Mouse (Mus musculus): Measurements from ENCODE around the gene Fev. TPM values are rescaled to one million over a fixed set of nuclear protein-coding genes. Genes with fewer than 3 reads are reported as not detected.

Gene Fev
- polyA plus RNA-seq, 1 experiment: 0.26 TPM

DNA sequence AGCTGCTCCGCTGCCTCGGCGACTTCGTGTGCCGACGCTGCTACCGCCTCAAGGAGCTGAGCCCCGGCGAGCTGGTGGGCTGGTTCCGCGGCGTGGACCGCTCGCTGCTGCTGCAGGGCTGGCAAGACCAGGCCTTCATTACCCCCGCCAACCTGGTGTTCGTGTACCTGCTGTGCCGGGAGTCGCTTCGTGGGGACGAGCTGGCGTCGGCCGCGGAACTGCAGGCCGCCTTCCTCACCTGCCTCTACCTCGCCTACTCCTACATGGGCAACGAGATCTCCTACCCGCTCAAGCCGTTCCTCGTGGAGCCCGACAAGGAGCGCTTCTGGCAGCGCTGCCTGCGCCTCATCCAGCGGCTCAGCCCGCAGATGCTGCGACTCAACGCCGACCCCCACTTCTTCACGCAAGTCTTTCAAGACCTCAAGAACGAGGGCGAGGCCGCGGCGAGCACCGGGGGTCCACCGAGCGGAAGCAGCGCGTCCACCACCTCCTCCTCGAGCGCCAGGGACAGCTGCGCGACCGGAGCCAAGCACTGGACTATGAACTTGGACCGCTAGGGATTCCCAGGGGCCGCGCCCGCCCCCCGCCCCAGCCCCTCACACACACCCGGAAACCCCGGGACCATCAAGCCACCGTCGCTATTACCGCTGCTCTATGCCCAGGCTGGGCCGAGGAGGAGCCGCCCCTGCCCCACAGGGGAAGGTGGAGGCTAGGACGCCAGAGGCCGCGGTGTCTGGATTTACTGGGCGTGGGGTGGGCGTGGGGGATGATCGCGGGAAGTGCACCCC is 29.4 kb downstream of the Fev start:
- Histone ChIP-seq H3K36me3 (ENCODE audit: control insufficient read depth, insufficient read depth, low read length) (no peaks in the 10 kb centered on the region), H3K27ac (ENCODE audit: control insufficient read depth, insufficient read depth, low read length) (no peak overlapping the region), H3K4me3 (ENCODE audit: control insufficient read depth, insufficient read depth, low read length) (0 out of 2 replicates have a peak overlapping the region, but pooled peaks have one; percentile 1), H3K27me3 (ENCODE audit: control insufficient read depth, insufficient read depth, low read length) (peaks cover 26% of the 10 kb centered on the region), H3K4me1 (replicated peaks; ENCODE audit: control insufficient read depth, insufficient read depth, low read length) (peaks cover 13% of the 10 kb centered on the region; the same call in 1 of the 2 replicates)
- WGBS: 4% methylated on average over 73 of the region's 74 CpGs
- TF ChIP-seq POLR2A (IDR thresholded peaks at IDR 0.05; ENCODE audit: control insufficient read depth, extremely low read depth, insufficient read depth, low read length, poor library complexity) (no peak), CTCF (IDR thresholded peaks at IDR 0.05; ENCODE audit: borderline replicate concordance, control insufficient read depth, extremely low read depth, insufficient read depth, low read length, poor library complexity) (no peak)
- DNase-seq: peak; percentile 6

DNA sequence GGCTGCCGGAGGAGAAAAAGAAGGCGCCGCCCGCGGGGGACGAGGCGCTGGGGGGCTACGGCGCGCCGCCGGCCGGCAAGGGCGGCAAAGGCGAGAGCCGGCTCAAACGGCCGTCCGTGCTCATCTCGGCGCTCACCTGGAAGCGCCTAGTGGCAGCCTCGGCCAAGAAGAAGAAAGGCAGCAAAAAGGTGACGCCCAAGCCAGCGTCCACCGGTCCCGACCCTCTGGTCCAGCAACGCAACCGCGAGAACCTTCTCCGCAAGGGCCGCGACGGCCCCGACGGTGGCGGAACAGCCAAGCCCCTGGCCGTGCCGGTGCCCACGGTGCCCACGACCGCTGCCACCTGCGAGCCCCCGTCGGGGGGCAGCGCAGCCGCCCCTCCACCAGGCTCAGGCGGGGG is 30.1 kb downstream of the Fev start:
- no peak overlapping the region for H3K27ac ChIP-seq (ENCODE audit: control insufficient read depth, insufficient read depth, low read length)
- DNase-seq: no peak
- peaks cover 13% of the 10 kb centered on the region; the same call in 1 of the 2 replicates for H3K4me1 ChIP-seq (replicated peaks; ENCODE audit: control insufficient read depth, insufficient read depth, low read length)
- TF ChIP-seq POLR2A (IDR thresholded peaks at IDR 0.05; ENCODE audit: control insufficient read depth, extremely low read depth, insufficient read depth, low read length, poor library complexity): no peak
- 0 out of 2 replicates have a peak, but pooled peaks have one; percentile 12 for TF ChIP-seq CTCF (IDR thresholded peaks at IDR 0.05; ENCODE audit: borderline replicate concordance, control insufficient read depth, extremely low read depth, insufficient read depth, low read length, poor library complexity)
- no peaks in the 10 kb centered on the region for H3K36me3 ChIP-seq (ENCODE audit: control insufficient read depth, insufficient read depth, low read length)
- 4% methylated on average over 48 of the region's 48 CpGs for WGBS
- peak overlapping the region; percentile 37 for H3K4me3 ChIP-seq (ENCODE audit: control insufficient read depth, insufficient read depth, low read length)
- peaks cover 29% of the 10 kb centered on the region for H3K27me3 ChIP-seq (ENCODE audit: control insufficient read depth, insufficient read depth, low read length)

DNA sequence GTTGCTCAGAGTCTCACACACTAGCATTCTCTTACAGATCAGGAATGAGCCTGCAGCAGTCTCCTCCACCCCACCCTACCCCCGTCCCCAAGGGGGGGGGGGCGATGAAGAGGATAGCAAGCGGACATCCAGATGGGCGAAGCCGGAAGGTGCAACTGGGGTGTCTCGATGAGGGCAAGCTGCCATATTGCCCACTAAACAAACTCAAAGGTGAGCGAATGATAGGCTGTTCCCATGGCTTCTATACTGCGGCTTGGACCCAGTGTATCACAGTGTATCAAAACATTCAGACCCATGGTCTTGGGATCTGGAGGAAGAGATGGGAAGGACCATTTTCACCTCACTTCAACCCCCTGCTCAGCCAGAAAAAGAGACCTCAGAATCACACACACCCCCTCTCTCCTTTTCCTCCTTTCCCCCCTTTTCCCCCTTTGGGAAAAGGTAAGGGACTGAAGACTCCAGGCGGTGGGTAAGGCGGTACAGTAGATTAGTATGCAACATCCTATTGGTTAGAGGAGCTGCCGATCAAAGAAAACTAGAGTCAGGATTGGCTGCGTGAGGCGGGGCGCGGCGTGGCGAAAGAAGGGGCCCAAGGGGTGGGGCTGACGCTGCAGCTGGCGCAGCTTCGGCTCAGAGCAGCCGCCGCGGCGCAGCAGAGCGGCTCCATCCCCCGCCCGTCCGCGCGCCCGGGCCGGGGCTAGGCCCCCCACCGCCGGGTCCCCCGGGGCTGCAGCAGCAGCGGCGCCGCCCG is 30.7 kb downstream of the Fev start, which contains the start of gene Cdk5r2:
Gene Cdk5r2 (plus strand): TSS at position 629 of the 751 bp plus-strand sequence.
- peaks cover 13% of the 10 kb centered on the region; the same call in 1 of the 2 replicates for H3K4me1 ChIP-seq (replicated peaks; ENCODE audit: control insufficient read depth, insufficient read depth, low read length)
- H3K4me3 ChIP-seq (ENCODE audit: control insufficient read depth, insufficient read depth, low read length): peak within 1 kb of the TSS; percentile 37
- TF ChIP-seq POLR2A (IDR thresholded peaks at IDR 0.05; ENCODE audit: control insufficient read depth, extremely low read depth, insufficient read depth, low read length, poor library complexity) (no peak), CTCF (IDR thresholded peaks at IDR 0.05; ENCODE audit: borderline replicate concordance, control insufficient read depth, extremely low read depth, insufficient read depth, low read length, poor library complexity) (no peak)
- no peaks in the 10 kb centered on the region for H3K36me3 ChIP-seq (ENCODE audit: control insufficient read depth, insufficient read depth, low read length)
- H3K27ac ChIP-seq (ENCODE audit: control insufficient read depth, insufficient read depth, low read length): no peak within 1 kb of the TSS
- peaks cover 29% of the 10 kb centered on the region for H3K27me3 ChIP-seq (ENCODE audit: control insufficient read depth, insufficient read depth, low read length)
- peak; percentile 72 for DNase-seq
- 7% methylated on average over 39 of the region's 39 CpGs for WGBS

DNA sequence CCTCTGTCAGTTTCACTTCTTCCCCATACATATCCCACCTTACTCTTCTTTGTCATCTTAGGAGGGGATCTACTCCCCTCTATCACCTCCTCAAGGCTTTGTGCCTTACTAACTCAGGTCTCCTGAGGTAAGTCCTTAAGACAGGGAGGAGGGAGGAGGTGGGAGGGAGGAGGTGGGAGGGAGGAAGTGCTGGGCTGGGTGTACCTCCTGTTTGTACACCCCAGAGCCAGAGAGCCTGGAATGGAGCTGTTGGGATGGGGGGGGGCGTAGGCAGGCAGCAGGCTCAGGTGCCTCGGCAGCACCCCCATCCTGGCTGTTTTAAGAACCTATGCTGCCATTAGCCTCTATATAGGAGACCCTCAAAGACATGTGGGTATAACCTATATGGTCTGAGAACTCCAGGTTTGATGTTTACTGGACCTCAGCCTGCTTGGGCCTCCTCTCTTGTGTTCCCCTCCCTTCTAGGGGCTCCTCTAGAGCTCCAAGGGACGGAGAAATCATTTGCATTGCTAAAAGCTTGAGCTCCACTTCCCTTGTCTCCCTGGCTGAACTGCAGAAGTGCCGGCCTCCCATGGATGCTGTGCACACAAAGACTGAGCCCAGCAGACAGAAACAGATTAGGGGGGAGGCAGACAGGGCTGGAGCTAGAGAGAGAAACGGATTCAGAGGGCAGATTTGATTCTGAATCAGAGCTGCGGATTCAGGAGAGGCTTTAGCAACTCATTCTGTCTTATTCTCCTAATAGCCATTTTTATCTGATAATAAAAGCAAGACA is 34.0 kb downstream of the Fev start:
- 23% methylated on average over 6 of the region's 6 CpGs for WGBS
- peaks cover 21% of the 10 kb centered on the region for H3K27me3 ChIP-seq (ENCODE audit: control insufficient read depth, insufficient read depth, low read length)

DNA sequence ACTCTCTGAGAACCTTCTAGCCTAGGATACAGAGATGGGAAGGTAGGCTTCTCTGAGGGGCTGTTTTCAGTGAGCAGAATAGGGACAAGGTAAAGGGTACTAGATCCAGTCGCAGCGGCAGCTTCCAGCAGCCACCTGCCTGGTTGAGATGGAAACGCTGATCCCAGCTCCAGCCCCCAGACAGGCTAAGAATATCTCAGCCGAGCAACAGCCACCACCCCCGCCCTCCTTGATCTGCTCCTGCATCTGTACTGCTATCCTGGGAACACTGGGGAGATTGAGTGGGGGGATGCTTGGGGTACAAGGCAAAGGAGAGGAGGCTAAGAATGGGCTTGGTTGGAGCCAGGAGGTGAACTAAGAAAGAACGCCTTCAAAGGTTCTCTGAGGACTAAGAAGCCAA is 35.0 kb downstream of the Fev start:
- H3K36me3 ChIP-seq (ENCODE audit: control insufficient read depth, insufficient read depth, low read length): no peaks in the 10 kb centered on the region
- peaks cover 12% of the 10 kb centered on the region for H3K27me3 ChIP-seq (ENCODE audit: control insufficient read depth, insufficient read depth, low read length)
- WGBS: 33% methylated on average over 6 of the region's 6 CpGs
- DNase-seq: no peak
- no peak overlapping the region for H3K4me3 ChIP-seq (ENCODE audit: control insufficient read depth, insufficient read depth, low read length)
- no peak overlapping the region for H3K27ac ChIP-seq (ENCODE audit: control insufficient read depth, insufficient read depth, low read length)
- peaks cover 10% of the 10 kb centered on the region; the same call in 1 of the 2 replicates for H3K4me1 ChIP-seq (replicated peaks; ENCODE audit: control insufficient read depth, insufficient read depth, low read length)
- TF ChIP-seq CTCF (IDR thresholded peaks at IDR 0.05; ENCODE audit: borderline replicate concordance, control insufficient read depth, extremely low read depth, insufficient read depth, low read length, poor library complexity) (no peak), POLR2A (IDR thresholded peaks at IDR 0.05; ENCODE audit: control insufficient read depth, extremely low read depth, insufficient read depth, low read length, poor library complexity) (no peak)

More for the DNA sequence above, 34.0 kb downstream of the Fev start:
- no peak for DNase-seq
- Histone ChIP-seq H3K27ac (ENCODE audit: control insufficient read depth, insufficient read depth, low read length) (no peak overlapping the region), H3K4me1 (replicated peaks; ENCODE audit: control insufficient read depth, insufficient read depth, low read length) (peaks cover 13% of the 10 kb centered on the region; the same call in 1 of the 2 replicates), H3K36me3 (ENCODE audit: control insufficient read depth, insufficient read depth, low read length) (no peaks in the 10 kb centered on the region), H3K4me3 (ENCODE audit: control insufficient read depth, insufficient read depth, low read length) (no peak overlapping the region)
- no peak for TF ChIP-seq CTCF (IDR thresholded peaks at IDR 0.05; ENCODE audit: borderline replicate concordance, control insufficient read depth, extremely low read depth, insufficient read depth, low read length, poor library complexity)
- no peak for TF ChIP-seq POLR2A (IDR thresholded peaks at IDR 0.05; ENCODE audit: control insufficient read depth, extremely low read depth, insufficient read depth, low read length, poor library complexity)

DNA sequence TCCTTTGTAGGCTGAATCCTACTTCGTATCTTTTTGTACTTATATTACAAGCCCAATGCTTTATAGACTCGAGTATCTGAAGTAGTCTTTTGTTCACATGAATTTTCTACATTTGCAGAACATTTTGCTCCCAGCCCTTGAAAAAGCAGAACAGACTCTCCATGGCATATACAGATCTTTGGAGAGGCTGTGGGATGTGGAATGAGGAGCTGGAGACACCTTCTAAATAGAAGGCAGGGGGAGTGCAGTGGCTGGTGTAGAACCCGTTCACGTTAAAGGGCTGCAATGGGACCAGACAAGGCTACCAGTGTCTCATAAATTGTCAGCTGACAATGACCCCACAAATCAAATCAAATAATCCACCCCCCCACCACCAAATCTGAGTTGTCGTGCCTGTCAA is 36.3 kb downstream of the Fev start:
- Histone ChIP-seq H3K36me3 (ENCODE audit: control insufficient read depth, insufficient read depth, low read length) (no peaks in the 10 kb centered on the region), H3K4me3 (ENCODE audit: control insufficient read depth, insufficient read depth, low read length) (no peak overlapping the region), H3K4me1 (replicated peaks; ENCODE audit: control insufficient read depth, insufficient read depth, low read length) (no peaks in the 10 kb centered on the region), H3K27me3 (ENCODE audit: control insufficient read depth, insufficient read depth, low read length) (peaks cover 7% of the 10 kb centered on the region; the same call in 1 of the 2 replicates), H3K27ac (ENCODE audit: control insufficient read depth, insufficient read depth, low read length) (no peak overlapping the region)
- no peak for DNase-seq
- WGBS: 59% methylated on average over 5 of the region's 5 CpGs
- TF ChIP-seq POLR2A (IDR thresholded peaks at IDR 0.05; ENCODE audit: control insufficient read depth, extremely low read depth, insufficient read depth, low read length, poor library complexity): no peak
- no peak for TF ChIP-seq CTCF (IDR thresholded peaks at IDR 0.05; ENCODE audit: borderline replicate concordance, control insufficient read depth, extremely low read depth, insufficient read depth, low read length, poor library complexity)
